Mouse (Mus musculus) neural tube, embryonic 14.5 days (tissue): ENCODE measurements around the gene Lrrc8c. TPM values are rescaled to one million over a fixed set of nuclear protein-coding genes. Genes with fewer than 3 reads are reported as not detected.
A peak's percentile ranks its signal among the peaks of the same experiment; 100 is the strongest.

Source experiments
- ATAC-seq: fragments of 200-750 bp; cut with Nextera tagmentation; 2 replicates; pipeline ENCODE4 v1.8.0; 2017; ENCODE audit warnings: low read depth, mild to moderate bottlenecking, moderate TSS enrichment, moderate library complexity
- H3K27ac ChIP-seq: fragments of 300-500 bp; sonication (generic); 2 replicates; pipeline ENCODE4 v1.5.1; 2014; ENCODE audit warnings: low read depth, mild to moderate bottlenecking, control low read depth, low read length, moderate library complexity, mixed read lengths
- H3K27me3 ChIP-seq: fragments of 300-500 bp; sonication (generic); 2 replicates; pipeline ENCODE4 v1.6.1; 2014; ENCODE audit warnings: low read length; ENCODE audit not compliant: control insufficient read depth, insufficient read depth
- H3K36me3 ChIP-seq: fragments of 300-500 bp; sonication (generic); 2 replicates; pipeline ENCODE4 v1.6.1; 2014; ENCODE audit warnings: low read length, mixed read lengths; ENCODE audit not compliant: control insufficient read depth, insufficient read depth
- H3K4me1 ChIP-seq: fragments of 300-500 bp; sonication (generic); 2 replicates; pipeline ENCODE4 v1.6.1; 2014; ENCODE audit warnings: low read length; ENCODE audit not compliant: control insufficient read depth, insufficient read depth
- H3K4me2 ChIP-seq: fragments of 300-500 bp; sonication (generic); 2 replicates; pipeline ENCODE4 v1.6.1; 2014; ENCODE audit warnings: mild to moderate bottlenecking, low read depth, low read length, control low read depth
- H3K4me3 ChIP-seq: fragments of 300-500 bp; sonication (generic); 2 replicates; pipeline ENCODE4 v1.5.1; 2014; ENCODE audit warnings: low read depth, low read length, control low read depth, mixed read lengths
- H3K9ac ChIP-seq: fragments of 300-500 bp; sonication (generic); replicated peaks from 2 replicates; pipeline ENCODE4 v1.6.1; 2014; ENCODE audit warnings: low read depth, mild to moderate bottlenecking, control low read depth, low read length, mixed read lengths
- H3K9me3 ChIP-seq: fragments of 300-500 bp; sonication (generic); 2 replicates; pipeline ENCODE4 v1.6.1; 2016; ENCODE audit warnings: low read length; ENCODE audit not compliant: control insufficient read depth
- WGBS: fragments of 180-500 bp; shearing (Covaris S2); extraction: QIAGEN DNeasy Blood & Tissue Kit; methylation state at CpG from one replicate; pipeline ENCODE4 v1.1.7; 2014; 5-methylcytosine and 5-hydroxymethylcytosine counted together
- polyA plus RNA-seq: library from polyadenylated mRNA; unstranded; fragments of >200 nt; fragmentation: Nextera tagmentation; extraction: Ambion mirVana; gene quantifications from 2 replicates; pipeline ENCODE4 v1.2.1, GENCODE M21; 2014

Lrrc8c gene
- polyA plus RNA-seq, 1 experiment from 2014 or later = 14.2 TPM

DNA sequence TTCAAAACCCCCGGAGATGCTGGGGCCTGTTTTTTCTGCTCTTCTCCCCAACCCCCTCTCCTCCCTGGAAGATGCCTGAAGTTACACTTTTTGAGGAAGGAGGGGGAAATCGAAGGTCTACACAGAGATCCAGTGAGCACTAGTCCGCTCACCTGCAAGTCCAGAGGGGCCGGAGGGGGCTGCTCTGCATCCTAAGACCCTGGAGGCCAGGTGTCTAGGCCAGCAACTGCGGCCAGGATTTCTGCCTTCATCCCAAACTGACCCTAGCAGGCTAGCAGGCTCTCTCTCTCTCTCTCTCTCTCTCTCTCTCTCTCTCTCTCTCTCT, 750 bp downstream of the Lrrc8c start:
- Histone ChIP-seq H3K4me2 (peak overlapping the region; percentile 64), H3K27me3 (no peaks in the 10 kb centered on the region), H3K27ac (no peak overlapping the region), H3K4me3 (peak overlapping the region; percentile 77), H3K9ac (peak overlapping the region; percentile 75), H3K36me3 (no peaks in the 10 kb centered on the region), H3K4me1 (0 out of 2 replicates have a peak, but pooled peaks cover 6% of the 10 kb centered on the region), H3K9me3 (no peaks in the 10 kb centered on the region)
- peak; percentile 7; the same call in 1 of the 2 replicates for ATAC-seq
- 8% methylated on average over 5 of the region's 5 CpGs for WGBS

DNA sequence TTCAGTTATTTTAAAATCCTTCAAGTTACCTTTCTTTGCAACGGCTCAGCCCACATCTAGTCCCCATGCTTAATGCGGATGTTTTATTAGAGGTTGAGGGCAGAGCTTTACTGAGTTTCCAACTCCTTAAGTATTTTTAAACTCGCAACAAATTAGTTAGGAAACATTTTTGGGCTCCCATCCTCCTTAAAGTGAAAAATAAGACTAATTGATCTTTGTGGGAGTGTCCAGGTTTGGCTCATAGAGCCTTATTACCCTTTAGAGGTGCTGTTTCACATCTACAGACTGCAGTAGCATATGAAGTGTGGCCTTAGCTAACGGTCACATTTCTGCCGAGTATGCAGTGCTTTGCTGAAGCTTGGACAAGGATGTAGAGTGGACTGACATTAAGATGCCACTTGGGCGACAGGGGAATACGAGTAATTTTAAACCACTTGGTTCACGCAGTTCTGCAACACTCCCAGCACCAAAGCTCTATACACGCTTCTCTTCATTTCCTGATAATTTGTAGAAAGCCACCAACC, 1.3 kb downstream of the Lrrc8c start:
- Histone ChIP-seq H3K4me2 (peak overlapping the region; percentile 64), H3K4me3 (peak overlapping the region; percentile 77), H3K27me3 (no peaks in the 10 kb centered on the region), H3K9ac (peak overlapping the region; percentile 75; the same call in 1 of the 2 replicates), H3K27ac (no peak overlapping the region), H3K36me3 (no peaks in the 10 kb centered on the region), H3K9me3 (no peaks in the 10 kb centered on the region), H3K4me1 (0 out of 2 replicates have a peak, but pooled peaks cover 6% of the 10 kb centered on the region)
- WGBS = 60% methylated on average over 9 of the region's 9 CpGs
- no peak for ATAC-seq

DNA sequence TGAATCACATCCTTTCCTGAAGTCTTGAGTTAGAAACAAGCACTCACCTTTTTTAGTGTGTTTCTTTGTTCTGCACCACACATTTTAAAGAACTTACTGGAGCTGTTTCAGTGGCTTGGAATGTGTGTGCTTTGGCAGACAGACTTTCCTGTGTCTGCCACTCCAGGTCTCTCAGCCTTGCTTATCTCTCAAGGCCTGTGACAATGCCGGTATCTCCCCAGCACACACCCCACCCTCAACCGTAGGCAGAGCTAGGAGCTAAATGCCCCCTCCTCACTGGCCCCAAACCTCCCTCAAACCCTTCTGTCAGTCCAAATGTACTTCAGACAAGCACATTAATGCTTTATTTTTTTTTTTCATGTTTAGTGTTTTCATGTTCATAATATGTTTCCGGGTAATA, 4.3 kb downstream of the Lrrc8c start:
- WGBS = 88% methylated on average over 3 of the region's 3 CpGs
- H3K4me3 ChIP-seq = no peak overlapping the region
- no peak overlapping the region for H3K9ac ChIP-seq
- no peaks in the 10 kb centered on the region for H3K36me3 ChIP-seq
- no peaks in the 10 kb centered on the region for H3K27me3 ChIP-seq
- no peak for ATAC-seq
- H3K4me1 ChIP-seq = 0 out of 2 replicates have a peak, but pooled peaks cover 6% of the 10 kb centered on the region
- H3K27ac ChIP-seq = no peak overlapping the region
- no peak overlapping the region for H3K4me2 ChIP-seq
- no peaks in the 10 kb centered on the region for H3K9me3 ChIP-seq

DNA sequence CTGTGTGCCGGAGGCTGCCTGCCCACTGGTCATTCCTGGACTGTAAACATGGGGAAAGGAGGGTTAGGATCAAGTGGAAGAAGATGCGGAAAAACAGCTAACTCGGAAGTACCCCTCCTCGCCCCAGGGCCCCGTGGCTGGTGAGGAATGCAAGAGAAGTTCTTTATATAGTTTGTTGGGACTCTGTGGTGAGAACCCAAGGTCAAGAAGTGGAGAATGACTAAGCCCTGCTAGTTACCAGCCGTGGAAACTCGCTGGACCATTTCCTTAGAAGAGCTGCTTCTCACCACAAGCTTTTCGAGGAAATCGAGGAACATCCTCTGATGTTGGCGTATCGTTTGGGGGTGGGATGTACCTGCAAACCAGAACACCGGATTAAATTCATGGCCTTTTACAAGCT, 5.8 kb downstream of the Lrrc8c start:
- no peak for ATAC-seq
- Histone ChIP-seq H3K9ac (no peak overlapping the region), H3K27me3 (no peaks in the 10 kb centered on the region), H3K9me3 (no peaks in the 10 kb centered on the region), H3K4me1 (0 out of 2 replicates have a peak, but pooled peaks cover 5% of the 10 kb centered on the region), H3K4me2 (no peak overlapping the region), H3K4me3 (no peak overlapping the region), H3K27ac (no peak overlapping the region), H3K36me3 (no peaks in the 10 kb centered on the region)
- 93% methylated on average over 12 of the region's 12 CpGs for WGBS

DNA sequence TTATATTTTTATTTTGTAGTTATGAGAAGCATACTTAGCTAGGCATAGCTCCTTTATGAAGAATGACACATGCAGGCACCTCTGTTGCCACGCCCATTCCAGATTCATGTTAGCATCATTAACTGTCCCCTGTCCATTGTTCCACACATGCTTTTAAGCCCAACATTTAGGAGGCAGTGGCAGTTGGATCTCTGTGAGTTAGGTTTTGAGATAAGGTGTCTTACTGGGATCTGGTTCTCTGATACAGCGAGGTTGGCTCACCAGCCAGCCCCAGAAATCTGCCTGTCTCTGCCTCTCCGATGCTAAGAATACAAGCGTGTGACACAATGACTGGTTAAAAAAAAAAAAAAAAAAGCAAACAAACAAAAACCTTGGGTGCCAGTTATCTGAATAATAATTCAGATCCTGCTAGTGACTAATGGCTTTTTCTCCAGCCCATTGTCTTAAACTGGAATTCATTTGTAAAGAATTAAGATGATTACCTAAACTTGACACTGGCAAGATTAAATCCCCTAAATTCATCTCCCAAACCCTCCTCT, 7.0 kb downstream of the Lrrc8c start:
- no peaks in the 10 kb centered on the region for H3K4me1 ChIP-seq
- H3K9ac ChIP-seq = no peak overlapping the region
- no peaks in the 10 kb centered on the region for H3K27me3 ChIP-seq
- H3K36me3 ChIP-seq = no peaks in the 10 kb centered on the region
- H3K9me3 ChIP-seq = no peaks in the 10 kb centered on the region
- WGBS = 92% methylated on average over 4 of the region's 4 CpGs
- no peak overlapping the region for H3K4me2 ChIP-seq
- H3K27ac ChIP-seq = no peak overlapping the region
- no peak for ATAC-seq
- H3K4me3 ChIP-seq = no peak overlapping the region

DNA sequence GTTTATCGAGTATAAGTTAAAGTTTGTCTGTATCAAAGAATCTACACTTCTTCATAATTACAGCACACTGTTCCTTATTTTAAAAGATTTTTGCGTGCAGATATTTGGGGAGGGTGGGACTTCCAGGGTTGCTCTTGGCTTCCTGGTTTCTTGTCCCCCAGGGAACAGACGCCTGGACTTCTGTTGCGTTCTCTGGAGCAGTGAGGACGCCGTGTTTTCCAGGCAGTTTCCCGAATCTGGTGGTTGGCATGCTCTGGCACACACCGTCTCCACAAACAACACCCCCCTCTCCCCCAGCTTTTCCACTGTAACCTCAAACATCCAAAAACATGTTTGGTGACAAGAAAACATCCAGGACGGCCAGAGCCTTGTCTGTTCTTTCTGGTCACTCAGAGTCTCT, 7.6 kb downstream of the Lrrc8c start:
- Histone ChIP-seq H3K9me3 (no peaks in the 10 kb centered on the region), H3K4me2 (no peak overlapping the region), H3K4me1 (no peaks in the 10 kb centered on the region), H3K4me3 (no peak overlapping the region), H3K9ac (no peak overlapping the region), H3K27me3 (no peaks in the 10 kb centered on the region), H3K27ac (no peak overlapping the region), H3K36me3 (no peaks in the 10 kb centered on the region)
- no peak for ATAC-seq
- 94% methylated on average over 9 of the region's 9 CpGs for WGBS

DNA sequence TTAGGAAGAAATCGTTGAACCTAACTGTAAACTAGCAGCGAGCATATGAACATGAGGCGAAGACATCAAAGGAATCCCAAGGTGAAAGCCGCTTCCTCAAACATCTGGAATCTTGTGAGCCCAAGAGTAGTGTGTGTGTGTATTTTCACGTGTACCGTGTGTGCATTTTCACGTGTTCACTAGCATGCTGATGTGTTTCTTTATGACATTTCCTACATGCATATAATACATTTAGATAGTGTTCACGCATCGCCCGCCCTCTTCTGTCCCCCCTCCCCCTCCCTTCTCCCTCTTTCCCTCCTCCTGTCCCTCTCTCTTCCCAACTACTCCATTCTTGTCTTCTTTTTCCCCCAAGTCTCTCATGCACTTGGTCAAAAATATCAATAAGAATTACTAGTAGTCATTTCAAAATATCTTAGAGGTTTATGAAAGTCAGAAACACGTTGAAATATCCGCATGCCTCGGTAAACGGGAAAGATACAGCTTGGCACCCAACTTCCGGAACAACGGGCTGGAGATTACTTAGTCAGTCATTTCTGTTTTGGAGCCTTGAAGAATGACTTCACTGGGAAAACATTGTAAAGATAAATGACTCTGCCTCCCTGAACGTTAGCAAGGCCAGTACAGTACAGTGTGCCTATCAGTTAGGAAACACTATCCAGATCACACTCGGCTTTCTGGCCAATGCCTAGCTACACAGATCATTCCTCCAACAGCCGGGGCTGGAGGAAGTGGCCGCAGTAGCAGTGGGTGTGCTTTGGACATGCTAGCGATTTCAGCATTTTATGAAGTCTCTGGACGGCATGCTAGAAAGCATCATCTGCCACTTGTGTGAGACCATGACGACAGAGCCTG, 8.5 kb downstream of the Lrrc8c start:
- no peak overlapping the region for H3K4me3 ChIP-seq
- no peak overlapping the region for H3K27ac ChIP-seq
- no peak for ATAC-seq
- WGBS = 92% methylated on average over 23 of the region's 23 CpGs
- H3K9ac ChIP-seq = no peak overlapping the region
- no peak overlapping the region for H3K4me2 ChIP-seq
- no peaks in the 10 kb centered on the region for H3K9me3 ChIP-seq
- no peaks in the 10 kb centered on the region for H3K27me3 ChIP-seq
- no peaks in the 10 kb centered on the region for H3K36me3 ChIP-seq
- no peaks in the 10 kb centered on the region for H3K4me1 ChIP-seq

DNA sequence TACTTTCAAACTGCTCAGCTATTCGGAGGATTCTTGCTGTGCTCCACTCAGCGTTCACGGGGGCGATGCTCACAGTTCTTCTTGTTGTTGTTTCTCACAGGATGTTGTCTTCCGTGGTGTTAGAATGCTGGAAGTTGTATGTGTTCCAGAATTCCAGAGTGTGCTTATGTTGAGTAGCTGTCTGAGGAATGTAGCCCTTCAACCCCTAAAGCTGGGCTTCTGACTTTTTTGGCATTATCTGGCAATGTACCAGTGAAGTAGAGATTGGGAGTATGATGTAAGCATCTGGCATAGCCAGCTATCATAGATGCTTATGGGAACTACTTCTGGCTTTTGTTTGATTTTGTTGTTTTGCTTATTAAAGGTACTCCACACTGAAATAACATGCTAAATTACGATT, 11.4 kb downstream of the Lrrc8c start:
- 82% methylated on average over 6 of the region's 6 CpGs for WGBS
- no peak for ATAC-seq
- no peak overlapping the region for H3K9ac ChIP-seq
- H3K4me3 ChIP-seq = no peak overlapping the region
- no peaks in the 10 kb centered on the region for H3K4me1 ChIP-seq
- H3K9me3 ChIP-seq = no peaks in the 10 kb centered on the region
- H3K36me3 ChIP-seq = no peaks in the 10 kb centered on the region
- no peak overlapping the region for H3K27ac ChIP-seq
- H3K27me3 ChIP-seq = no peaks in the 10 kb centered on the region
- no peak overlapping the region for H3K4me2 ChIP-seq

DNA sequence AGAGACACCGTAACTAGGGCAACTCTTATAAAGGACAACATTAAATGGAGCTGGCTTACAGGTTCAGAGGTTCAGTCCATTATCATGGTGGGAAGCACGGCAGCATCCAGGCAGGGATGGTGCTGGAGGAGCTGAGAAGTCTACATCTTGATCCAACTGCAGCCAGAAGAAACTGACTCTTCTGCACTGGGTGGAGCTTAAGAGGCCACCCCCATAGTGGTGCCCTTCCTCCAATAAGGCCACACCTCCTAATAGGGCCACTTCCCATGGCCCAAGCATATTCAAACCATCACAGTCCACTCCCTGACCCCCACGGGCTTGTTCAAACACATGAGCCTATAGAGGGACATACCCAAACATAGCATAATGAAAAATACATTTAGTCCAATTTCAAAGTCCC, 16.0 kb downstream of the Lrrc8c start:
- 97% methylated on average over 3 of the region's 3 CpGs for WGBS
- H3K4me2 ChIP-seq = no peak overlapping the region
- no peaks in the 10 kb centered on the region for H3K36me3 ChIP-seq
- H3K9me3 ChIP-seq = no peaks in the 10 kb centered on the region; the same call in 1 of the 2 replicates
- H3K27ac ChIP-seq = no peak overlapping the region
- no peak overlapping the region for H3K9ac ChIP-seq
- no peak overlapping the region for H3K4me3 ChIP-seq
- no peak for ATAC-seq
- no peaks in the 10 kb centered on the region for H3K27me3 ChIP-seq
- H3K4me1 ChIP-seq = no peaks in the 10 kb centered on the region
